29 mouse cellular contexts compared by ENCODE assay signal in genomic region chr2:80966766-80967165, GRCm38 (mm10).
"Had no signal": no experiment of that assay in that cellular context is flagged by ENCODE, and none has a peak within 500 bp of the region (broad histone marks: within the 10 kb centered on the region; RNA-seq: fewer than 3 reads in every experiment).

No protein-coding gene starts in this region.

- H3K4me2 ChIP-seq: limb, embryonic 12.5 days; limb, embryonic 13.5 days; limb, embryonic 15.5 days; liver, embryonic 11.5 days; liver, embryonic 12.5 days; liver, embryonic 13.5 days; liver, embryonic 15.5 days; lung, embryonic 14.5 days; lung, embryonic 15.5 days; midbrain, embryonic 12.5 days; neural tube, embryonic 12.5 days; neural tube, embryonic 13.5 days had no signal

- H3K36me3 ChIP-seq: limb, embryonic 10.5 days; limb, embryonic 12.5 days; limb, embryonic 13.5 days; limb, embryonic 15.5 days; liver, embryonic 12.5 days; liver, embryonic 13.5 days; liver, embryonic 15.5 days; lung, embryonic 15.5 days; midbrain, embryonic 12.5 days; neural tube, embryonic 12.5 days; neural tube, embryonic 13.5 days had no signal

- DNase-seq: layer of hippocampus, postnatal 36 days; left cerebral cortex, postnatal 4 days; liver; liver, embryonic 13.5 days; liver, postnatal 0 days; lung, adult 18-20 months; lung, adult 2 months; lung, embryonic 14.5 days; lung, postnatal 10 days; lung, postnatal 14 days; lung, postnatal 36 days; lung, postnatal 4 days had no signal

- H3K9me3 ChIP-seq: limb, embryonic 10.5 days; limb, embryonic 12.5 days; limb, embryonic 13.5 days; limb, embryonic 15.5 days; liver, embryonic 12.5 days; liver, embryonic 13.5 days; liver, embryonic 15.5 days; lung, embryonic 15.5 days; midbrain, embryonic 12.5 days; neural tube, embryonic 12.5 days; neural tube, embryonic 13.5 days had no signal

- H3K4me3 ChIP-seq: left cerebral cortex, adult 2 months; limb, embryonic 10.5 days; limb, embryonic 12.5 days; limb, embryonic 13.5 days; limb, embryonic 15.5 days; liver, embryonic 12.5 days; liver, embryonic 13.5 days; liver, embryonic 15.5 days; lung, embryonic 15.5 days; megakaryocyte, embryonic 14.5 days; midbrain, embryonic 12.5 days; myocyte; neural tube, embryonic 12.5 days; neural tube, embryonic 13.5 days had no signal

- H3K9ac ChIP-seq: limb, embryonic 12.5 days; limb, embryonic 13.5 days; limb, embryonic 15.5 days; liver, embryonic 12.5 days; liver, embryonic 13.5 days; liver, embryonic 14.5 days; liver, embryonic 15.5 days; liver, postnatal 0 days; lung, embryonic 14.5 days; lung, embryonic 15.5 days; midbrain, embryonic 12.5 days; neural tube, embryonic 12.5 days; neural tube, embryonic 13.5 days had no signal

- H3K4me1 ChIP-seq: limb, embryonic 10.5 days; limb, embryonic 12.5 days; limb, embryonic 15.5 days; liver, embryonic 12.5 days; liver, embryonic 13.5 days; liver, embryonic 15.5 days; megakaryocyte, embryonic 14.5 days; midbrain, embryonic 12.5 days; neural tube, embryonic 12.5 days; neural tube, embryonic 13.5 days had no signal

- H3K27ac ChIP-seq: left cerebral cortex, adult 2 months; limb, embryonic 10.5 days; limb, embryonic 12.5 days; limb, embryonic 13.5 days; limb, embryonic 15.5 days; liver, embryonic 12.5 days; liver, embryonic 13.5 days; liver, embryonic 14.5 days; liver, embryonic 15.5 days; lung, embryonic 15.5 days; macrophage; midbrain, embryonic 12.5 days; neural tube, embryonic 12.5 days; neural tube, embryonic 13.5 days had no signal

- H3K27me3 ChIP-seq: limb, embryonic 12.5 days; limb, embryonic 13.5 days; limb, embryonic 15.5 days; liver, embryonic 12.5 days; liver, embryonic 13.5 days; liver, embryonic 15.5 days; lung, embryonic 15.5 days; megakaryocyte, embryonic 14.5 days; midbrain, embryonic 12.5 days; neural tube, embryonic 12.5 days; neural tube, embryonic 13.5 days had no signal

- ATAC-seq: liver, embryonic 12.5 days; liver, postnatal 0 days; lung, postnatal 0 days had no signal
